Mouse (Mus musculus): Measurements from ENCODE around the gene C1s2.

- no peak for TF ChIP-seq CTCF (IDR thresholded peaks at IDR 0.05; ENCODE audit: borderline replicate concordance, insufficient read depth, low read length)
- TF ChIP-seq POLR2A (IDR thresholded peaks at IDR 0.05; ENCODE audit: low read depth, low read length): no peak
Measured at GRCm38 (mm10) chr6:124630763-124631162, 5.1 kb downstream of the C1s2 start.

All from embryonic fibroblast, embryonic 13.5 days (primary cell).